Comparison of ENCODE assay signal across 22 mouse cellular contexts in genomic region chr2:6357306-6357705, GRCm38 (mm10). TPM values are rescaled to one million over a fixed set of nuclear protein-coding genes. Genes with fewer than 3 reads are reported as not detected.
DNase-seq lines count a peak whose midpoint lies in the region; ATAC-seq lines count a peak whose summit lies in the region.
"Had no signal": no experiment of that assay in that cellular context is flagged by ENCODE, and none has a peak within 500 bp of the region (broad histone marks: within the 10 kb centered on the region; RNA-seq: fewer than 3 reads in every experiment).

No protein-coding gene starts in this region.

- ATAC-seq in megakaryocyte, adult 5-6 weeks (ENCODE audit: poor library complexity, severe bottlenecking), result no peak
- ATAC-seq: activated CD4-positive, CD25-positive, alpha-beta regulatory T cell, adult 4 months; CD4-positive, CD25-positive, alpha-beta regulatory T cell, adult 4 months; Patski had no signal

- DNase-seq in ES-CJ7 (ENCODE audit: low read depth, low spot score), result peak; percentile 48
- peak; percentile 86 for DNase-seq in R1 (ENCODE audit: low read depth, low spot score)
- DNase-seq in ZHBTc4 (ENCODE audit: low read depth, low spot score), result peak; percentile 81
- DNase-seq in ovary, postnatal 14 days (ENCODE audit: low spot score), result no peak
- no peak for DNase-seq in frontal cortex, postnatal 36 days (ENCODE audit: low spot score in 2 of 2)
- DNase-seq: adrenal gland, adult 2 months; adrenal gland, adult 8-10 months; adrenal gland, postnatal 10 days; adrenal gland, postnatal 14 days; adrenal gland, postnatal 25 days; adrenal gland, postnatal 36 days; B cell, adult 2 months; cerebellum, adult 11 months; cerebellum, adult 11-12 months; cerebellum, adult 18-20 months; cerebellum, adult 2 months; cerebellum, adult 8-10 months; cerebellum, adult 9-10 months had no signal

RNA-seq across cellular contexts. Expression of gene Usp6nl, which starts 34.8 kb away (rescaled TPM):
- total RNA-seq in megakaryocyte, adult 5-6 weeks (2015), result 7.3 and 8.2 TPM in 2 replicates
- total RNA-seq in megakaryocyte, adult 5-6 weeks (2017), result 6.1 and 7.2 TPM in 2 replicates

Comparison
In these comparisons a context has a peak if more than half of its experiments do, and no peak if none do; other contexts are left out.
1. DNase-seq: peak in ES-CJ7 (single experiment), R1 (single experiment) and ZHBTc4 (single experiment); none in ovary, postnatal 14 days (single experiment) and frontal cortex, postnatal 36 days (0 of 2).